Mouse (Mus musculus) C2C12 (cell line): ENCODE data around the gene Tmem132a. TPM values are rescaled to one million over a fixed set of nuclear protein-coding genes. Genes with fewer than 3 reads are reported as not detected.

ENCODE experiments used
- H3K27me3 ChIP-seq: one replicate; pipeline ENCODE4 v1.6.1; 2011; ENCODE audit not compliant: control insufficient read depth, insufficient read depth, insufficient read length
- H3K36me3 ChIP-seq: one replicate; pipeline ENCODE4 v1.6.1; 2011; ENCODE audit not compliant: control insufficient read depth, insufficient read depth
- H3K4me3 ChIP-seq: one replicate; pipeline ENCODE4 v1.5.1; 2011; ENCODE audit warnings: mild to moderate bottlenecking, control low read depth; ENCODE audit not compliant: poor library complexity, insufficient read depth, severe bottlenecking
- H3K79me2 ChIP-seq: one replicate; pipeline ENCODE4 v1.6.1; 2011; ENCODE audit not compliant: control insufficient read depth, insufficient read depth
- H3K79me3 ChIP-seq: one replicate; pipeline ENCODE4 v1.6.1; 2011; ENCODE audit warnings: low read depth, control low read depth
- H3ac ChIP-seq: one replicate; pipeline ENCODE3; 2011; ENCODE audit warnings: low read depth; ENCODE audit not compliant: control insufficient read depth, insufficient read length
- CEBPB ChIP-seq: IDR thresholded peaks from one replicate; pipeline ENCODE4 v1.6.1; 2011; ENCODE audit warnings: low read depth, mild to moderate bottlenecking, control low read depth, moderate library complexity
- CTCF ChIP-seq: IDR thresholded peaks from one replicate; pipeline ENCODE4 v1.5.1; 2011; ENCODE audit not compliant: control insufficient read depth, insufficient read depth, insufficient read length
- FOSL1 ChIP-seq: IDR thresholded peaks from one replicate; pipeline ENCODE4 v1.8.0; 2011; ENCODE audit warnings: mild to moderate bottlenecking, low read length; ENCODE audit not compliant: poor library complexity, insufficient read depth, severe bottlenecking
- MAX ChIP-seq: IDR thresholded peaks from one replicate; pipeline ENCODE4 v1.6.1; 2011; ENCODE audit warnings: mild to moderate bottlenecking, control low read depth
- MYOD1 ChIP-seq: IDR thresholded peaks from one replicate; pipeline ENCODE4 v1.6.1; 2011; ENCODE audit warnings: low read depth; ENCODE audit not compliant: control insufficient read depth, insufficient read length
- MYOG ChIP-seq: IDR thresholded peaks from one replicate; pipeline ENCODE4 v1.6.1; 2011; ENCODE audit not compliant: control insufficient read depth, insufficient read length; ENCODE audit errors: extremely low read depth
- USF1 ChIP-seq: IDR thresholded peaks from one replicate; pipeline ENCODE4 v1.6.1; 2011; ENCODE audit warnings: low read depth, mild to moderate bottlenecking, control low read depth, moderate library complexity
- polyA plus RNA-seq: library from polyadenylated mRNA; unstranded; fragments of >200 nt; fragmentation: generic; extraction: Trizol; gene quantifications from one replicate; pipeline ENCODE4 v1.2.1, GENCODE M21; 2012; ENCODE audit warnings: missing spikeins

Tmem132a gene
- polyA plus RNA-seq, 1 experiment, result 130 TPM

- H3K79me2 ChIP-seq, result no peaks in the 10 kb centered on the region
- no peak overlapping the region for H3ac ChIP-seq
- TF ChIP-seq USF1 (no peak), MYOG (no peak), MAX (no peak), MYOD1 (no peak)
- no peaks in the 10 kb centered on the region for H3K36me3 ChIP-seq
- H3K4me3 ChIP-seq, result no peak overlapping the region
- H3K27me3 ChIP-seq, result no peaks in the 10 kb centered on the region
- H3K79me3 ChIP-seq, result no peaks in the 10 kb centered on the region
Observed at GRCm38 (mm10) chr19:10811471-10811870, 58.3 kb downstream of the Tmem132a start.

- TF ChIP-seq CTCF (no peak), FOSL1 (no peak), CEBPB (no peak), MAX (no peak), USF1 (no peak), MYOD1 (no peak), MYOG (no peak)
- Histone ChIP-seq H3ac (no peak overlapping the region), H3K27me3 (no peaks in the 10 kb centered on the region), H3K79me2 (no peaks in the 10 kb centered on the region), H3K4me3 (no peak overlapping the region), H3K79me3 (no peaks in the 10 kb centered on the region), H3K36me3 (no peaks in the 10 kb centered on the region)
Observed at GRCm38 (mm10) chr19:10810176-10810492, 59.6 kb downstream of the Tmem132a start.

GRCm38 (mm10) chr19:10809428-10810175 is 60.1 kb downstream of the Tmem132a start:
- no peaks in the 10 kb centered on the region for H3K79me2 ChIP-seq
- H3K79me3 ChIP-seq, result no peaks in the 10 kb centered on the region
- no peak overlapping the region for H3K4me3 ChIP-seq
- no peak overlapping the region for H3ac ChIP-seq
- H3K27me3 ChIP-seq, result no peaks in the 10 kb centered on the region
- TF ChIP-seq FOSL1, result no peak
- no peak for TF ChIP-seq MAX
- no peak for TF ChIP-seq USF1
- TF ChIP-seq CEBPB, result no peak
- no peak for TF ChIP-seq MYOG
- no peak for TF ChIP-seq CTCF
- no peak for TF ChIP-seq MYOD1
- H3K36me3 ChIP-seq, result no peaks in the 10 kb centered on the region

GRCm38 (mm10) chr19:10808524-10809233 is 61.1 kb downstream of the Tmem132a start:
- Histone ChIP-seq H3K4me3 (no peak overlapping the region), H3K36me3 (no peaks in the 10 kb centered on the region)
- no peak for TF ChIP-seq MAX
- no peak for TF ChIP-seq CEBPB
- no peak for TF ChIP-seq CTCF
- TF ChIP-seq USF1, result no peak
- TF ChIP-seq MYOG, result no peak
- TF ChIP-seq MYOD1, result no peak
- TF ChIP-seq FOSL1, result no peak

More at GRCm38 (mm10) chr19:10808524-10809233, 61.1 kb downstream of the Tmem132a start:
- Histone ChIP-seq H3ac (no peak overlapping the region), H3K27me3 (no peaks in the 10 kb centered on the region), H3K79me2 (no peaks in the 10 kb centered on the region), H3K79me3 (no peaks in the 10 kb centered on the region)

Other genes starting within 250 kb of the Tmem132a start
- 0.11 TPM for gene Vwce, start 235.7 kb downstream of the Tmem132a start, polyA plus RNA-seq
- not detected for gene Pga5, start 191.9 kb downstream of the Tmem132a start, polyA plus RNA-seq
- 21.9 TPM for gene Vps37c, start 181.2 kb downstream of the Tmem132a start, polyA plus RNA-seq
- gene Cd5, start 130.9 kb downstream of the Tmem132a start, polyA plus RNA-seq, result 0.04 TPM
- 0.30 TPM for gene Cd6, start 39.9 kb downstream of the Tmem132a start, polyA plus RNA-seq
- 6.3 TPM for gene Slc15a3, start 30.2 kb downstream of the Tmem132a start, polyA plus RNA-seq
- gene Tmem109, start 12.1 kb upstream of the Tmem132a start, polyA plus RNA-seq, result 141 TPM
- gene Prpf19, start 25.3 kb upstream of the Tmem132a start, polyA plus RNA-seq, result 299 TPM
- not detected for gene Zp1, start 50.7 kb upstream of the Tmem132a start, polyA plus RNA-seq
- gene Ptgdr2, start 67.2 kb upstream of the Tmem132a start, polyA plus RNA-seq, result 0.07 TPM
- 31.3 TPM for gene Ccdc86, start 79.3 kb upstream of the Tmem132a start, polyA plus RNA-seq
- not detected for gene Ms4a10, start 104.7 kb upstream of the Tmem132a start, polyA plus RNA-seq
- not detected for gene Ms4a15, start 123.3 kb upstream of the Tmem132a start, polyA plus RNA-seq
- gene Ms4a18, start 148.1 kb upstream of the Tmem132a start, polyA plus RNA-seq, result not detected
- not detected for gene Ms4a8a, start 211.2 kb upstream of the Tmem132a start, polyA plus RNA-seq